Mouse (Mus musculus): ENCODE data around the gene Myadm.

The Myadm gene

GRCm38 (mm10) chr7:3314121-3314520 lies 25.2 kb downstream of the Myadm start:
- in situ Hi-C loops (cut with MboI, MseI): no loop called here

GRCm38 (mm10) chr7:3317704-3318103 lies 28.8 kb downstream of the Myadm start:
- in situ Hi-C loops (cut with MboI, MseI): no loop called here

GRCm38 (mm10) chr7:3320856-3321255 lies 32.0 kb downstream of the Myadm start:
- in situ Hi-C loops (cut with MboI, MseI): no loop called here

- in situ Hi-C loops (cut with MboI, MseI): no loop called here
Measured at GRCm38 (mm10) chr7:3323826-3324225, 34.9 kb downstream of the Myadm start.

DNA sequence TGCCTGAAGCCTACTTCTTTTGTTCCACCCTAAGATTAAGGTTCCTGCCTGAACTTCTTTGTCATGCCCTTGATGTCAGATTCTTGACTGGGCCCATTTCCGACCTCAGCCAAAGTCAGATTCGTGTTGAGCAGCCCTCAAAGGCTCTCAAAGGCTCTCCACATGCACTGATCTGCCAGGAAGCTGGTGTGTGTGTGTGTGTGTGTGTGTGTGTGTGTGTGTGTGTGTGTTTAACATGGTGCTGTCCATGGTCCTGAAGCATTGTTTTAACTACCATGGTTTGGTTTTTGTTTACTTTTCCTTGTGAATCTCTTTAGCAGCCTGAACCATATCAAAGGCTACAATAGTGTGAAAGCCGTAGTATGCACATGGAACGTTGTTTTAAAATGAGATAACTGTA lies 39.1 kb downstream of the Myadm start:
- in situ Hi-C loops (cut with MboI, MseI): no loop called here

- in situ Hi-C loops (cut with MboI, MseI): no loop called here
Measured at GRCm38 (mm10) chr7:3329776-3330546, 41.1 kb downstream of the Myadm start.

DNA sequence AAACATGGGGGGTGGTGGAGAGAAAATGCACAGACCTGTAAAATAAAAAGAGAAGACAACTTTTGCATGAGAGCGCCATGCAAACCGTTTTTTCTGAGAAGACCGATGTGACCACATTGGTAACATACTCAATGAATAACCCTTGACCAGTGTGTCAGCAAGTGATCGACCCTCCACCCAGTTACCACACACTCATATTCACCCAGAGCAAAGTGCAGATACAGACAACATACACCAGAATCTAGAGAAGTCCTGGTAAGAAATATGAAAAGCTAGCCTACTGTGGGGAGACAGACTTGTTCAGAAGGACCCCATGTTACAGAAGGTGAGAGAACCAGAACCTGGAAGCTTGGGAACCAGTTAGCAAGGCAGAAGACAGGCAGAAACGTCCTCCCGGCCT lies 42.3 kb downstream of the Myadm start:
- in situ Hi-C loops (cut with MboI, MseI): no loop called here

DNA sequence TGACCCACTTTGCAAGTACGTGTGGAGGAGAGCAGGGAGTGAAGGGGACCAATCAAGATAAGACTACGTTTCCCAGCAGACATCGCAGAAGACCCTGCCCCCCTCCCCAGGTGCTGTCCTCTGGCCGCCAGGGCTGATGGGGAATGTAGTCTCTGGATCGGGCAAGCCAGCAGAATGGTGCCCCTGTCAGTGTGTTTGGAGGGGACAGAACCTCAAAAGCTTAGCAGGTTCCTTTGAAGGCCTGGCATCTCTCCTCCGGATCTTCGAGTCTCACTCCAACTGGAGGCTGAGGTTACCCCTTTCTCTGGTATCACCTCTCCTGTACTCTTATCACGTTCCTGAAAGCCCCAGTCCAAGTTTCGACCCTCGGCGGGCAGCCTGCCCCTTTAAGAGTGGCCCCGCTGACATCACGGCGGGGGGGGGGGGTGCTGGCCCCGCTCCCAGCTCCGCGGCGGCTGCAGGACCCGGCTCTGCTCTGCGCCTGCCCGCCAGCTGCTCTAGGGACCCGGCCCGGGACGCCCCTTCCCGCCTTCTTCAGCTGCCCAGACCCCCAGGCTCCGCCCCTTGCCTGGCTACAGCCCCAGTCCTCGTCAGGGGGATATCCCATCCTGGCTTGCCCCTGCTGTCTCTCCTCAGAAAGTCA lies 42.8 kb downstream of the Myadm start:
- in situ Hi-C loops (cut with MboI, MseI): no loop called here

DNA sequence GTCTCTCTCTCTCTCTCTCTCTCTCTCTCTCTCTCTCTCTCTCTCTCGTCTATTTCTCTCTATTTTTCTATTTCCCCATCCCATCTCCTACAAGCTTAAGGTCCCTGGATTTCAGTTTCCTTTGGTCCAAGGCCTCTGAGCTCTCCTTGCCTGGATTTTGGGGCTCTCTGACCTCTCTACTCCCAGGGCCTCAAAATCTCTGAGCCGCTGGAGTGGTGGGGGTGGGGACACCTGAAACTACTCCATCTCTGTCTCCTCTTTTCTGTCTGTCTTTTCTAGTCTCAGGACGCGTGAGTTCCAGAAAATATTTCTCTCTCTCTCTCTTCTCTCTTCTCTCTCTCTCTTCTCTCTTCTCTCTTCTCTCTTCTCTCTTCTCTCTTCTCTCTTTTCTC lies 43.3 kb downstream of the Myadm start:
- in situ Hi-C loops (cut with MboI, MseI): no loop called here

- in situ Hi-C loops (cut with MboI, MseI): no loop called here
Measured at GRCm38 (mm10) chr7:3332619-3333521, 44.0 kb downstream of the Myadm start, which contains the start of gene Cacng7. TSS of gene Cacng7 (plus strand) at chr7:3332955.

GRCm38 (mm10) chr7:3333542-3333941 lies 44.7 kb downstream of the Myadm start:
- in situ Hi-C loops (cut with MboI, MseI): no loop called here

DNA sequence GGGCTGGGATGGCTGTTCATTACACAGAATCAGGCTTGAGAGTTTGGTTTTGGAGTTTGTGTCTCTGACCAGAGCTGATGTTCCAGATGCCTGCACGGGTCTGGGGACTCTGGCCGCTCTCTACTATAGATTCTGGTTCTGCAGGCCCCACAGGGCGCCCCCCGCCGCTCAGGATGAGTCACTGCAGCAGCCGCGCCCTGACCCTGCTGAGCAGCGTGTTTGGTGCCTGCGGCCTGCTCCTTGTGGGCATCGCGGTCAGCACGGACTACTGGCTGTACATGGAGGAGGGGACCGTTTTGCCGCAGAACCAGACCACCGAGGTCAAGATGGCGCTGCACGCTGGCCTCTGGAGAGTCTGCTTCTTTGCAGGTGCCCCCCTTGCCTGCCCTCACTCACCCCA lies 47.5 kb downstream of the Myadm start:
- in situ Hi-C loops (cut with MboI, MseI): no loop called here

DNA sequence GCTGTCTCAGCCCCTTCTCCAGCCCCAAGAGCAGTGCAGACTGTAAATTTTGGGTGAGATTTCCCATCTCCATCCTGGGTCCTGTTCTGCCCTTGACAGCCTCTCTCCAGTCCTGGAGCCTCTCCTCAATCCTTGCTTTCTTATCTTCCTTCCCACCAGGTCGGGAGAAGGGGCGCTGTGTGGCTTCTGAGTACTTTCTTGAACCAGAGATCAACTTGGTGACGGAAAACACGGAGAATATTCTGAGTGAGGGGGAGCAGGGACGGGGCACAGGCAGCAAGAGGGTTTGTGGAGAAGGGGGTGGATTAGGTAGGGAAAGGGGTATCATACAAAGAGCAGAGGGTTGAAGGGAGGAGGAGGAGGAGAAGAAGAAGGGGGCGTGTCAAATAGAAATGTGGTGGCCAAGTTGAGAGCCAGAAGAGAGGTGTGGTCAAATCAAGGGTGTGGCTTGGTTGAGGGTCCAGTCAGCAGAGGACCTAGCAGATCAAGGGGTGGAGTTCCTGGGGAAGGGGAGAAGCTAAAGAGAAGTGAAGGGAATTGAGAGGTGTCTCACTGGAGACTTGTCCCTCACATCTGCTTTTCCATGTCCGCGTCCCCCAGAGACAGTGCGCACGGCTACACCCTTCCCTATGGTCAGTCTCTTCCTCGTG lies 49.5 kb downstream of the Myadm start:
- in situ Hi-C loops (cut with MboI, MseI): no loop called here

GRCm38 (mm10) chr7:3339010-3339409 lies 50.1 kb downstream of the Myadm start:
- in situ Hi-C loops (cut with MboI, MseI): no loop called here

DNA sequence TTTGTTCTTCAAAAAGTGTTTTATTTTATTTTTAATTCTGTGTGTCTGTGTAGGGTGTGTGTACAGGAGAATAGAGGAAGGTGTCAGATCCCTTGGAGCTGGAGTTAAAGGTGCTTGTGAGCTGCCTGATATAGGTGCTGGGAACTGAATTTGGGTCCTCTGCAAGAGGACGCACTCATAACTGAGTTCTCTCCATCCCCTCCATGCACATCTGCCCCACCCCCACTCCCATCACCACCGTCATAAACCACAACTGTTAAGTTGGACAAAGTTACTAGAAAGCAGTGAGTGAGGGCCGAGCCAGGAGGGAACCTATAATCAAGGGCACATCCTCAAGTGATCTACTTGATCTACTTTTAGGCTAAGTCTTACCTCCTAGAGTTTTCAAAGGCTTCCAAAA lies 55.0 kb downstream of the Myadm start:
- in situ Hi-C loops (cut with MboI, MseI): no loop called here

- in situ Hi-C loops (cut with MboI, MseI): no loop called here
Measured at GRCm38 (mm10) chr7:3345301-3345700, 56.4 kb downstream of the Myadm start.

GRCm38 (mm10) chr7:3347366-3348287 lies 58.7 kb downstream of the Myadm start:
- in situ Hi-C loops (cut with MboI, MseI): no loop called here

DNA sequence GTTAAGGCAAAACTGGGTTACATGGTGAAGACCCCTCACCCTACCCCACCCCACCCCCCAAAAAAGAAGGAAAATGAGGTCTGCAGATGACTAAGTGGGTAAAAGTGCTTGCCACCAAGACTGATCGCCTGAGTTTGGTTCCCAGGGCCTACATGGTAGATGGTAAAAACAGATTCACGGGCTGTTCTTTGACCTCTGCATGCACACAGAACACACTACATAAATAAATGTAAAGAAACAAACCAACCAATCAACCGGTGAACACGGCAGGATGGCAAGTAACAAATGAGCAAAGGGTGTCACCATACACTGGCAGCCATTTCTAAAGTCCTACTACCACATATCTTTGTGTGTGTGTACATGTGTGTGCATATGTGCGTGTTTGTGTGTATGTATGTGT lies 59.4 kb downstream of the Myadm start:
- in situ Hi-C loops (cut with MboI, MseI): no loop called here

GRCm38 (mm10) chr7:3349775-3350174 lies 60.9 kb downstream of the Myadm start:
- in situ Hi-C loops (cut with MboI, MseI): no loop called here

Data from T-helper 1 cell (primary cell).